24 mouse cellular contexts compared by ENCODE assay signal in genomic region chr6:100609256-100609655, GRCm38 (mm10).
DNase-seq lines count a peak whose midpoint lies in the region; ATAC-seq and TF ChIP-seq lines count a peak whose summit lies in the region.
"Had no signal": no experiment of that assay in that cellular context is flagged by ENCODE, and none has a peak within 500 bp of the region (broad histone marks: within the 10 kb centered on the region; RNA-seq: fewer than 3 reads in every experiment).

No protein-coding gene starts in this region.

- ATAC-seq in embryonic facial prominence, embryonic 14.5 days (ENCODE audit: low read depth) = no peak
- no peak for ATAC-seq in limb, embryonic 13.5 days (ENCODE audit: low FRiP score, low read depth)
- ATAC-seq: CD4-positive, CD25-positive, alpha-beta regulatory T cell, adult 4 months; forebrain, embryonic 14.5 days; forebrain, embryonic 16.5 days had no signal

- no peaks in the 10 kb centered on the region for H3K27me3 ChIP-seq in embryonic facial prominence, embryonic 14.5 days (replicated peaks; ENCODE audit: control insufficient read depth, insufficient read depth, low read length)
- no peaks in the 10 kb centered on the region for H3K27me3 ChIP-seq in embryonic facial prominence, embryonic 10.5 days (replicated peaks; ENCODE audit: low read depth, poor library complexity, severe bottlenecking)
- H3K27me3 ChIP-seq in limb, embryonic 13.5 days = no peaks in the 10 kb centered on the region
- H3K27me3 ChIP-seq in limb, embryonic 10.5 days (ENCODE audit: low read depth, poor library complexity, severe bottlenecking) = no peaks in the 10 kb centered on the region
- H3K27me3 ChIP-seq: CH12.LX; embryonic facial prominence, embryonic 13.5 days; forebrain, embryonic 12.5 days had no signal

- no peak for TF ChIP-seq POLR2A in embryonic fibroblast, embryonic 13.5 days (IDR thresholded peaks at IDR 0.05; ENCODE audit: low read depth, low read length)

- DNase-seq in embryonic facial prominence, embryonic 14.5 days (ENCODE audit: low spot score) = peak; percentile 51
- DNase-seq in embryonic facial prominence, embryonic 10.5 days (ENCODE audit: low spot score) = no peak
- no peak for DNase-seq in limb, embryonic 10.5 days (ENCODE audit: low spot score)
- no peak for DNase-seq in lung, postnatal 4 days
- no peak for DNase-seq in adrenal gland, postnatal 10 days
- DNase-seq: adrenal gland, adult 2 months; adrenal gland, postnatal 14 days; adrenal gland, postnatal 36 days; B cell, adult 2 months; cerebellum, adult 11-12 months; cerebellum, adult 2 months; cerebellum, adult 9-10 months; cerebellum, postnatal 10 days; cerebellum, postnatal 25 days had no signal

- no peak overlapping the region for H3K9ac ChIP-seq in embryonic facial prominence, embryonic 14.5 days (ENCODE audit: low read depth, low read length)
- no peak overlapping the region for H3K9ac ChIP-seq in limb, embryonic 13.5 days
- H3K9ac ChIP-seq: embryonic facial prominence, embryonic 13.5 days; forebrain, embryonic 12.5 days had no signal

- no peaks in the 10 kb centered on the region for H3K36me3 ChIP-seq in embryonic facial prominence, embryonic 14.5 days (ENCODE audit: control insufficient read depth, insufficient read depth, low read length)
- peaks cover 17% of the 10 kb centered on the region for H3K36me3 ChIP-seq in embryonic facial prominence, embryonic 10.5 days (replicated peaks)
- peaks cover 8% of the 10 kb centered on the region for H3K36me3 ChIP-seq in limb, embryonic 13.5 days
- H3K36me3 ChIP-seq in limb, embryonic 10.5 days = peaks cover 17% of the 10 kb centered on the region
- H3K36me3 ChIP-seq: embryonic facial prominence, embryonic 13.5 days had no signal

- 59% methylated on average over 3 of the region's 3 CpGs for WGBS in embryonic facial prominence, embryonic 14.5 days
- WGBS in embryonic facial prominence, embryonic 10.5 days = 91% methylated on average over 3 of the region's 3 CpGs
- 82% methylated on average over 3 of the region's 3 CpGs for WGBS in limb, embryonic 13.5 days
- WGBS in limb, embryonic 10.5 days = 97% methylated on average over 3 of the region's 3 CpGs

- H3K9me3 ChIP-seq in embryonic facial prominence, embryonic 14.5 days (ENCODE audit: control insufficient read depth, low read length) = no peaks in the 10 kb centered on the region
- H3K9me3 ChIP-seq in embryonic facial prominence, embryonic 10.5 days = no peaks in the 10 kb centered on the region
- H3K9me3 ChIP-seq in limb, embryonic 13.5 days = no peaks in the 10 kb centered on the region
- no peaks in the 10 kb centered on the region for H3K9me3 ChIP-seq in limb, embryonic 10.5 days (replicated peaks)
- H3K9me3 ChIP-seq: embryonic facial prominence, embryonic 13.5 days; forebrain, embryonic 10.5 days; forebrain, embryonic 12.5 days; G1E had no signal

- H3K4me1 ChIP-seq in embryonic facial prominence, embryonic 14.5 days (ENCODE audit: control insufficient read depth, insufficient read depth, low read length) = peaks cover 6% of the 10 kb centered on the region
- H3K4me1 ChIP-seq in embryonic facial prominence, embryonic 10.5 days = peaks cover 6% of the 10 kb centered on the region
- H3K4me1 ChIP-seq in limb, embryonic 13.5 days = no peaks in the 10 kb centered on the region
- H3K4me1 ChIP-seq in limb, embryonic 10.5 days = peaks cover 8% of the 10 kb centered on the region
- peaks cover 4% of the 10 kb centered on the region; the same call in 1 of the 2 replicates for H3K4me1 ChIP-seq in embryonic fibroblast, embryonic 13.5 days (ENCODE audit: control insufficient read depth, insufficient read depth, low read length)

- no peak overlapping the region for H3K4me3 ChIP-seq in embryonic facial prominence, embryonic 14.5 days (ENCODE audit: low read depth, low read length)
- H3K4me3 ChIP-seq in embryonic facial prominence, embryonic 10.5 days = no peak overlapping the region
- H3K4me3 ChIP-seq in limb, embryonic 13.5 days = no peak overlapping the region
- no peak overlapping the region for H3K4me3 ChIP-seq in limb, embryonic 10.5 days
- H3K4me3 ChIP-seq in embryonic fibroblast, embryonic 13.5 days (ENCODE audit: insufficient read depth, low read length) = no peak overlapping the region
- H3K4me3 ChIP-seq: embryonic facial prominence, embryonic 13.5 days; forebrain, embryonic 10.5 days; forebrain, embryonic 12.5 days had no signal

- no peak overlapping the region for H3K4me2 ChIP-seq in embryonic facial prominence, embryonic 14.5 days (ENCODE audit: low read depth, low read length)
- H3K4me2 ChIP-seq in limb, embryonic 13.5 days (replicated peaks) = no peak overlapping the region
- H3K4me2 ChIP-seq: embryonic facial prominence, embryonic 13.5 days; forebrain, embryonic 12.5 days had no signal

- TF ChIP-seq CTCF in embryonic fibroblast, embryonic 13.5 days (IDR thresholded peaks at IDR 0.05; ENCODE audit: borderline replicate concordance, insufficient read depth, low read length) = no peak

- no peak overlapping the region; the same call in 1 of the 2 replicates for H3K27ac ChIP-seq in embryonic facial prominence, embryonic 14.5 days (replicated peaks; ENCODE audit: low read depth, low read length)
- no peak overlapping the region for H3K27ac ChIP-seq in embryonic facial prominence, embryonic 10.5 days (replicated peaks)
- 0 out of 2 replicates have a peak overlapping the region, but pooled peaks have one; percentile 22 for H3K27ac ChIP-seq in limb, embryonic 13.5 days
- no peak overlapping the region for H3K27ac ChIP-seq in limb, embryonic 10.5 days
- H3K27ac ChIP-seq in embryonic fibroblast, embryonic 13.5 days (ENCODE audit: insufficient read depth, low read length) = peak overlapping the region; percentile 39; the same call in 1 of the 2 replicates
- H3K27ac ChIP-seq: embryonic facial prominence, embryonic 13.5 days; forebrain, embryonic 10.5 days; forebrain, embryonic 12.5 days had no signal

Comparison
In these comparisons a context has a peak if more than half of its experiments do, and no peak if none do; other contexts are left out.
1. H3K27ac ChIP-seq: peak in limb, embryonic 13.5 days (single experiment) and embryonic fibroblast, embryonic 13.5 days (single experiment); none in embryonic facial prominence, embryonic 14.5 days (single experiment), embryonic facial prominence, embryonic 10.5 days (single experiment) and limb, embryonic 10.5 days (single experiment).